Mouse (Mus musculus) right cerebral cortex, postnatal 4 days (tissue): ENCODE measurements at regions not wholly inside any gene's neighbourhood (a gene's known extent, or its start where the extent isn't known, plus 50 kb on each side); places are given as distances from the start of the nearest gene placed in this dataset.

Experiments
- DNase-seq: peaks from one replicate; pipeline ENCODE4 v3.0.0-alpha.2; 2022

DNA sequence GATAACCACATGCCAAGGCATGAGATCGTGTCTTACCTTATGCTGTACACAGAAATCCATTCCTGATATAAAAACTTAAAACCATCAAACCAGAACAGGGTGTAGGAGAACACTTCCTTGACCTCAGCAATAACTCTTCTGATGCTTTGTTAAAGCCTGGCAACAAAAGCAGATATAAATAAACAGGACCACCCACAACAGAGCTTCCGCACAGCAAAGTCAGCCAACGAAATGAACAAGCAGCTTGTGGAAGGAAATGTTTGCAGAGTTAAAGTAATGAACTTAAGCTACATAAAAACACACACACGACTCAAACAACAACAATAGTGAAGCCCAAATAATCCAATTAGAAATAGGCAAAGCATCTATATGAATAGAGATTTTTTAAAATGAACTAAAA is 54.8 kb upstream of the Bach2 start:
- no peak for DNase-seq

- DNase-seq, result no peak
These were observed 52.6 kb upstream of the Bach2 start for GRCm38 (mm10) chr4:32185986-32186385.

- no peak for DNase-seq
These were observed 51.5 kb upstream of the Bach2 start for GRCm38 (mm10) chr4:32187154-32187553.

DNA sequence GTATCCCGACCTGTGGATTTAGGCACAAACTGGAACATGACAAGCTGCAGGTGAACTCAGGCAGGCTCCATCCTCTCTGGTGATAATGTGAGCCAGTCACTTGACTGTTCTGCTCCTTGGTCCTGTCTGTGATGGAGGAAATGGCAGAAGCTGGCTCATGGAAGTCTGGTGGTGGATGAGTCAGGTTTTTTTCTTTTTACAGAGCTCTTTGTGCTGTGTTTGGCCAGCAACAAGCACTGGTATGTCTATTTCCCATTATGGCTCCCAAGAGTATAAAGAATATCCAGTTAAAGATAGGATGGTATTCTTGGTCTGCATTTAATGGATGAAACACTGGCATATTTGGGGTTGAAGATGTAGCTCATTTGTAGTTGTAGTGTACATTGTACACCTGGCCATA is 50.5 kb upstream of the Bach2 start:
- no peak for DNase-seq

- DNase-seq, result no peak
These were observed 49.7 kb upstream of the Bach2 start for GRCm38 (mm10) chr4:32188752-32189415.
